Mouse (Mus musculus): ENCODE data around the gene Nap1l1. TPM values are rescaled to one million over a fixed set of nuclear protein-coding genes. Genes with fewer than 3 reads are reported as not detected.
"Not testable (repeated sequence)": the region's sequence is repeated elsewhere in the genome, so short reads cannot be mapped to it uniquely, and the experiment has no call there.

The Nap1l1 gene
- polyA plus RNA-seq, 1 experiment from 2014 or later, result 207 TPM

DNA sequence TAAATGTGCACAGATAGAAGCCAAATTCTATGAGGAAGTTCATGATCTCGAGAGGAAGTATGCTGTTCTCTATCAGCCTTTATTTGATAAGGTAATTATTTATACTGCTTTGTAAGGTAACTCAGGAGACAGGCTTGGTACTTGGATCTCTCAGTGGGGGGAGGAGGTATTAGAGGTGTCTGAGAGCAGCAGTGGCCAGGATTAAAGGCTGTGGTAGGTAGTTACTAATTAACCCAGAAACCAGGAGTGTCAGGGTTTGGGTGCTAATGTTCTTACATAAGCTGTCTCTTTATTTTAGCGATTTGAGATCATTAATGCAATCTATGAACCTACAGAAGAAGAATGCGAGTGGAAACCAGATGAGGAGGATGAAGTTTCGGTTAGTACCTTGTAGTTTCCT lies 17.1 kb downstream of the Nap1l1 start:
- H3K4me2 ChIP-seq; H3K9me3 ChIP-seq; H3K4me3 ChIP-seq; H3K4me1 ChIP-seq (replicated peaks); H3K27ac ChIP-seq; ATAC-seq (ENCODE audit: low FRiP score); H3K9ac ChIP-seq; H3K27me3 ChIP-seq: not testable (repeated sequence)
- WGBS, result 95% methylated on average over 4 of the region's 4 CpGs
- H3K36me3 ChIP-seq, result peaks cover 68% of the 10 kb centered on the region

- Histone ChIP-seq H3K36me3 (peaks cover 59% of the 10 kb centered on the region), H3K9me3 (no peaks in the 10 kb centered on the region), H3K4me1 (replicated peaks) (no peaks in the 10 kb centered on the region), H3K9ac (no peak overlapping the region), H3K4me3 (no peak overlapping the region), H3K27me3 (no peaks in the 10 kb centered on the region), H3K4me2 (no peak overlapping the region), H3K27ac (no peak overlapping the region)
- ATAC-seq (ENCODE audit: low FRiP score), result no peak
- 90% methylated on average over 7 of the region's 7 CpGs for WGBS
Measured at GRCm38 (mm10) chr10:111495888-111496287, 22.9 kb downstream of the Nap1l1 start.

DNA sequence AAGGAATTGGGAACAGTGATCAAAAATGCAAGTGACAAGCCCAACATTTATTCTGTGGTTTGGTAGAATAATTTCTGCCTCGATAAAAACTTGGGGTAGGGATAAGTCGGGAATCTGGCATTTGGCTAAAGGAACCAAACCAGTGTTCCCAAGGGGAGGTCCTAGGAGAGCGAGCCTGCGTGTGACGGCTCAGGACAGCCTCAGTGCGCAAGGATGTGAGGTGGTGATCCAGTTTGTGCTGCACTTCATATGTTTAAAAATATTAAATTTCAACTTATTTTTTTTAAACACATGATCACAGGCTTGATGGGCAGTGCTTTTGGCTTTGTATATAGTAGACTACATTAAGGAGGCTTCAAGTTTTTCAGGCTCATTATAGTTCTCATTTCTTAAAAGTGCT lies 26.9 kb downstream of the Nap1l1 start:
- H3K9ac ChIP-seq, result no peak overlapping the region
- no peak overlapping the region for H3K4me3 ChIP-seq
- 73% methylated on average over 6 of the region's 6 CpGs for WGBS
- H3K36me3 ChIP-seq, result peaks cover 30% of the 10 kb centered on the region
- H3K9me3 ChIP-seq, result no peaks in the 10 kb centered on the region
- H3K4me1 ChIP-seq (replicated peaks), result peaks cover 8% of the 10 kb centered on the region; the same call in 1 of the 2 replicates
- no peak overlapping the region for H3K27ac ChIP-seq
- no peaks in the 10 kb centered on the region for H3K27me3 ChIP-seq
- ATAC-seq (ENCODE audit: low FRiP score), result no peak
- no peak overlapping the region for H3K4me2 ChIP-seq

GRCm38 (mm10) chr10:111503071-111503470 lies 30.0 kb downstream of the Nap1l1 start:
- H3K27ac ChIP-seq, result no peak overlapping the region
- H3K27me3 ChIP-seq, result no peaks in the 10 kb centered on the region
- H3K4me2 ChIP-seq, result no peak overlapping the region
- H3K4me1 ChIP-seq (replicated peaks), result peaks cover 23% of the 10 kb centered on the region
- H3K36me3 ChIP-seq, result peaks cover 6% of the 10 kb centered on the region
- no peak overlapping the region for H3K4me3 ChIP-seq
- no peak for ATAC-seq (ENCODE audit: low FRiP score)
- WGBS, result 1% methylated on average over 3 of the region's 3 CpGs
- H3K9me3 ChIP-seq, result no peaks in the 10 kb centered on the region
- no peak overlapping the region for H3K9ac ChIP-seq

DNA sequence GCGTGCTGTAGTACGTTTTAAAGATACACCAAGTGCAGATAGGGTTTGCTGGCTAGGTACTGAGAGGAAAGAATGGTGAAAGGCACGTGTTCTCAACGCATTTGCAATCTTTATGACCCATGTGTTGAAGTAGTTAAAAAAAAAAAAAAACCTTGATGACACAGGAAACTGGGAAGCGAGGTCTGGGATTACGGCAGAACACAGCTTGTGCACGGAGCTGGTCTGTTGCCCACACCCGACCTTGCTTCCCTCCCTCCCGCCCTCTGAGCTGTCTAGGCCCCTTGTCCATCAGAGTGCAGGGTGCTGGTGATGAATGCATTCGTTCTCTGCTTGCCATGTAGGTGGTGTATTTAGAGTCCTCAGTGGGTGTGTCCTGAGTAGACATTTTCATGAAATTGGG lies 30.7 kb downstream of the Nap1l1 start:
- H3K4me1 ChIP-seq (replicated peaks), result peaks cover 25% of the 10 kb centered on the region
- 52% methylated on average over 10 of the region's 10 CpGs for WGBS
- H3K36me3 ChIP-seq, result no peaks in the 10 kb centered on the region
- no peaks in the 10 kb centered on the region for H3K9me3 ChIP-seq
- ATAC-seq (ENCODE audit: low FRiP score), result no peak
- H3K4me2 ChIP-seq, result no peak overlapping the region
- H3K27me3 ChIP-seq, result no peaks in the 10 kb centered on the region
- no peak overlapping the region for H3K27ac ChIP-seq
- no peak overlapping the region for H3K4me3 ChIP-seq
- no peak overlapping the region for H3K9ac ChIP-seq

DNA sequence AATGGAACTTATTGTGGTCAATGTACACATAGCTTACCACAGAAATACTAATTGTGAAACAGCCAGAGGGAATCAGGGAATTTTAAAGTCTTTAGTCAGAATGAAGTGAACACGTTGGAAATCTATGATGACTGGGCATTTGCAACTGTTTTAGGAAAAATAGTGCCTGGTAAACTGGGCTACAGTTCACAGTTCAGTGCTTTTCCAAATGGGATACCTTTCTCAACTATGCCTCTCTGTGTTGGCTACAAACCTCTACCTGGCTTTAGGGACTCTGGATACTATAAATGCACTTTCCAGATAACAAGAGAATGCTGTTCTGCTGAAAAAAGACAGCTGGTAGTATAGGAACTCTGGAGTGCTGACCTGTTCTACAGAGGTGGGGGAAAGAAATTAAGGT lies 31.6 kb downstream of the Nap1l1 start:
- no peak overlapping the region for H3K4me2 ChIP-seq
- no peaks in the 10 kb centered on the region for H3K27me3 ChIP-seq
- no peaks in the 10 kb centered on the region for H3K9me3 ChIP-seq
- H3K4me3 ChIP-seq, result no peak overlapping the region
- no peaks in the 10 kb centered on the region for H3K36me3 ChIP-seq
- ATAC-seq (ENCODE audit: low FRiP score), result no peak
- 73% methylated on average over 1 of the region's 1 CpGs for WGBS
- H3K27ac ChIP-seq, result no peak overlapping the region
- no peak overlapping the region for H3K9ac ChIP-seq
- peaks cover 34% of the 10 kb centered on the region for H3K4me1 ChIP-seq (replicated peaks)

DNA sequence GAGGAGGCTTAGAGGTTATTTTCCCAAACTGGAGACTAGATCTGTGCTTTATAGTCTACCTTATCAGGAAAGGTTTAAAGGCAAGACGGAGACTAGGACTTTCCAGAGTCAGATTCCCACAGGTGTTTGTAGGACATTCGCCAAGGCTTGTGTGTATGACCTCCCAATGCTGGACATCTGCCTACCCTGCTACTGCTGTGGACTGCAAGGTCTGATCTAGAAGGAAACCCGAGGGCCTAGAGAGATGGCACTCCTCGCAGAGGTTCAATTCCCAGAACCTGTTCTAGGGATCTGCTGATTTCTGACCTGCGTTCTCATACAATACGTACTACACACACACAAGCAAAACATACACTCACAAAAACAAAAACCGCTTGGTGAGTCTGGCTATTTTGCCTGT lies 32.4 kb downstream of the Nap1l1 start:
- peak overlapping the region; percentile 78 for H3K4me2 ChIP-seq
- H3K36me3 ChIP-seq, result no peaks in the 10 kb centered on the region
- no peak for ATAC-seq (ENCODE audit: low FRiP score)
- 54% methylated on average over 7 of the region's 7 CpGs for WGBS
- no peak overlapping the region for H3K27ac ChIP-seq
- H3K9ac ChIP-seq, result no peak overlapping the region
- H3K4me3 ChIP-seq, result peak overlapping the region; percentile 82; the same call in 1 of the 2 replicates
- no peaks in the 10 kb centered on the region for H3K9me3 ChIP-seq
- no peaks in the 10 kb centered on the region for H3K27me3 ChIP-seq
- peaks cover 40% of the 10 kb centered on the region for H3K4me1 ChIP-seq (replicated peaks)

DNA sequence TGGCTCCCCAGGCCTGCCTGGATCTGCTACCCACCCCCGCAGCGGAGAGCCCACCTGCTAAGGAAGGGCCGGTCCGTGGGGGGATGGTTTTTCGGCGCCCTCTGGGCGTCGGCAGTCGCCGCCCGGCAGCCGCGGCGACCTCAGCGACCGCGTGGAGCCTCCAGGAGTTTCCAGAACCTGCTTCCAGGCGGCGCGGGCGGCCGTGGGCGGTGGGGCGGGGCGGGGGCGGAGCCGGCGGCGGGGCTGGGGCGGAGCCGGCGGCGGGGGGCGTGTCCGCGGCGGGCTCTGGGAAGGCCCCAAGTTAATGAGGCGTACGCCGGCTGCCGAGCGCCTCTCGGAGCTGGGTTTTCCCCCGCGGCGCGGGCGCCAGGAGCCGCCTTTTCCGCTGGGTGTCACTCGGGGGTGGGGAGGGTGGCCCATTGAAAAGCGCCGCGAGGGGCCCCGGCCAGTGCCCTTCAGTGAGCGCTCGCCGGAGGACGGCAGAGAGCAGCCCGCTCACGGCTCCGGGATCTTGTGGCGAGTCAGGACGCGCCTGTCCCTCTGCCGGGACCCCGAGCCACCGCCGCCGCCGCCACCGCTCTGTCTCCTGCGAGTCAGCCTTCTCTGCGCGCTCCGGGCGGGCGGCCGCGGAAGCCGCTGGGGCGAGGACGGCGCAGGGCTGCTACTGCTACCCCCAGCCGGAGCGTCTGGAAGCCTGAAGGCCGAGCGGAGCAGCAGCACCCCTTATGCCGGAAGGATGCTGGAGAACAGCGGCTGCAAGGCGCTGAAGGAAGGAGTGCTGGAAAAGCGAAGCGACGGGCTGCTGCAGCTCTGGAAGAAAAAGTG lies 33.3 kb downstream of the Nap1l1 start, which contains the start of gene Phlda1:
Gene Phlda1 (plus strand): TSS at position 186 of the 825 bp plus-strand sequence.
- Histone ChIP-seq H3K27ac (peak within 1 kb of the TSS; percentile 95), H3K9me3 (no peaks in the 10 kb centered on the region), H3K4me2 (peak within 1 kb of the TSS; percentile 78), H3K4me3 (peak within 1 kb of the TSS; percentile 82), H3K9ac (peak within 1 kb of the TSS; percentile 98), H3K36me3 (no peaks in the 10 kb centered on the region), H3K27me3 (no peaks in the 10 kb centered on the region), H3K4me1 (replicated peaks) (peaks cover 40% of the 10 kb centered on the region)
- ATAC-seq (ENCODE audit: low FRiP score), result peak; percentile 88
- 0% methylated on average over 75 of the region's 94 CpGs for WGBS

GRCm38 (mm10) chr10:111506926-111507459 lies 34.0 kb downstream of the Nap1l1 start:
- WGBS, result 0% methylated on average over 23 of the region's 23 CpGs
- no peaks in the 10 kb centered on the region for H3K36me3 ChIP-seq
- H3K4me2 ChIP-seq, result peak overlapping the region; percentile 78
- H3K27me3 ChIP-seq, result no peaks in the 10 kb centered on the region
- H3K9me3 ChIP-seq, result no peaks in the 10 kb centered on the region
- peaks cover 40% of the 10 kb centered on the region for H3K4me1 ChIP-seq (replicated peaks)
- ATAC-seq (ENCODE audit: low FRiP score), result peak; percentile 65
- peak overlapping the region; percentile 82 for H3K4me3 ChIP-seq
- peak overlapping the region; percentile 95 for H3K27ac ChIP-seq
- H3K9ac ChIP-seq, result peak overlapping the region; percentile 98

DNA sequence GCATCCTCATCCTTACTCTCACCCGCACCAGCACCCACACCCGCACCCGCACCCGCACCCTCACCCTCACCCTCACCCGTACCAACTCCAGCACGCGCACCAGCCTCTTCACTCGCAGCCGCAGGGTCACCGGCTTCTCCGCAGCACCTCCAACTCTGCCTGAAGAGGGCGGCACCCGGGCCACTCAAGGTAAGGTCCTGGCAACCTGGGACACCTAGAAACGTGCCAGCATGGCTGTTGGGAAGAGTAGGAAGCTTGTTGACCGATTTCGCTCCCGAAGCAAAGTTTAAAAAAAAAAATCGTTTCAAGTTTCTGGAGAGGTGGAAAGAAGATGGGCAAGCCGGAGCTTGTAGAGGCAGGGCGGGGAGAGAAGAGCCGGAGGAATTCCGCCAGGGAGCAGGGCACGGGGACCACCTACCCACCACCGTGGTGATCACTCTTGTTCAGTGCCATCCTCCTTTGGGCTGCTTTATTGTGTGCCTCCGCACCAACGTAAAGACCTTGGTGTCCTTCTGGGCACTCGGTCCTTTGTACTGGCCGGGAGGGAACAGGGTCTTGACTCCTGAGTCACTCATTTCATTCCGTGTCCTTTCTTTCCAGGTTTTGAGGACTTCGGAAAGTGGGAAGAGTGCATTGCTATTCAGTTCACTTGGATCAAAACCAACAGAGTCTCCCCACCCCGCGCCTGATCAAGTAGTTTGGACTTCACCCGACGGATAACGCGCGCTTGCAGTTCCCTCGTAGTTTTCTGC lies 34.6 kb downstream of the Nap1l1 start:
- Histone ChIP-seq H3K4me3 (peak overlapping the region; percentile 82), H3K9ac (peak overlapping the region; percentile 98), H3K36me3 (no peaks in the 10 kb centered on the region), H3K9me3 (no peaks in the 10 kb centered on the region), H3K4me1 (replicated peaks) (peaks cover 40% of the 10 kb centered on the region), H3K4me2 (peak overlapping the region; percentile 78), H3K27ac (peak overlapping the region; percentile 95), H3K27me3 (no peaks in the 10 kb centered on the region)
- ATAC-seq (ENCODE audit: low FRiP score), result peak; percentile 30
- under 1% methylated on average over 38 of the region's 38 CpGs for whole genome bisulfite sequencing

- H3K4me2 ChIP-seq, result peak overlapping the region; percentile 78
- peak overlapping the region; percentile 98 for H3K9ac ChIP-seq
- H3K9me3 ChIP-seq, result no peaks in the 10 kb centered on the region
- H3K27ac ChIP-seq, result peak overlapping the region; percentile 95
- peaks cover 34% of the 10 kb centered on the region for H3K4me1 ChIP-seq (replicated peaks)
- no peak for ATAC-seq (ENCODE audit: low FRiP score)
- 9% methylated on average over 7 of the region's 7 CpGs for WGBS
- no peaks in the 10 kb centered on the region for H3K36me3 ChIP-seq
- H3K27me3 ChIP-seq, result no peaks in the 10 kb centered on the region
- peak overlapping the region; percentile 82 for H3K4me3 ChIP-seq
Measured at GRCm38 (mm10) chr10:111508324-111509080, 35.5 kb downstream of the Nap1l1 start.

Measured in hindbrain, embryonic 13.5 days (tissue).